Mouse (Mus musculus) liver, embryonic 14.5 days (tissue): ENCODE results near the gene Efcab5.

Experiments used
- CTCF ChIP-seq: IDR thresholded peaks from 2 replicates; pipeline ENCODE4 v1.5.1; 2016; ENCODE audit warnings: antibody characterized with exemption, low read depth, control low read depth
- EP300 ChIP-seq: IDR thresholded peaks from 2 replicates; pipeline ENCODE4 v1.6.1; 2016; ENCODE audit warnings: antibody characterized with exemption, low read depth

- TF ChIP-seq CTCF, result no peak
- TF ChIP-seq EP300, result no peak
Observed at GRCm38 (mm10) chr11:77160341-77160740, 28.4 kb downstream of the Efcab5 start.
